Mouse (Mus musculus): ENCODE results near the gene E130208F15Rik.
A peak's percentile ranks its signal among the peaks of the same experiment; 100 is the strongest.

The E130208F15Rik gene

DNA sequence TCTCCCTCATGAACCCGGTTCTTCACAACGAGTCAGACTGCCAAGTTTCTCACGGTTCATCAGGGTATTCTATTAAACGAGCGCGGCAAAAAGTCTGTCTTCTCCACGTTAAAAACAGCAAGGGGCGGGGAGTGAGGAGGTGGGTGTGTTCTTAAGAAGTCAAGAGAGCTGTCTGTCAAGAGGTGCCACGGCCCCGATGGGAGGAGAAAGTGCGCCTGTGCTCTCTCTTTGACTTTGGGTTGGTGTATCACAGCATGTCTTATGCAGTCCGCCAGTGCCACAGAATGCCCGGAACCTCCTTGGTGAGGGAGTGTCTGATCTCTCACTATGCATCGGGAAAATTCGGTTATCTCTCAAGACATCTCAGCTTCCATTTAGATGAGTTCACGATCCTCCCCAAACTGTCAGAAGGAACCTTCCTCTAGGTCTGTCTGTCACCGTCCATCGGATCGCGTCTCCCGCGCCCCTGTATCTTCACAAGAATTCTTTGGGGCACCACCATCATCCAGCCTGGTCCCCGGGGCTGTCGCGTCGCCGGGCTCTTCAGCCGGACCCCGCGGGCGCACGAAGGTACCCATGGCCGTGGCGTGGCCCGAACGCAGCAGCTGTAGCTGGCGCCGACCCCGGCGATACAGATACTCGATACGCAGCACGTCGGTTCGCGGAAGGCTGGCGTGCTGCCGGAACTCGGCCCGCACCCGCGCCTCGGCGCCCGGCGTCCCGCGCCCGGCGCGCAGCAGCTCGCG lies at the start of gene E130208F15Rik:
Gene E130208F15Rik (plus strand): TSS at position 202 of the 746 bp plus-strand sequence.
- peak; percentile 69 for DNase-seq

DNA sequence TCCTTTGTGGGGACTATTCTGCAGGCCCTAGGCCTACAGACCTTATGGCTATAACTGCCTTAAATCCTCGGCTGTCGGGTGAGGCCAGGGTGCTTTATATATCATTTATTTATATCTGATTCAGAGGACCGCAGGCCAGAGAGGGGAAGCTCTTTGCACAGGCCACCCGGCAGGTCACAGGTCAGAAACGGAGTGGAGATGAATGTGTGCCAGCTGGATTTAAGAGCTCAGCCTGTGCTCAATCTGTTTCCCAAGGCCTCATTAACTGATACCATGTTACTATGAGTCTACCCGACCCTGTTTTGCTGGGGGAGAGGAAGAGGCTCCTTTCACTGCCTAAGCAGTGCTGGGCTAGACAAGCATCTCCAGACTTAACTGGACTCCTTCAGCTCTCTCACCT lies 47.2 kb upstream of the E130208F15Rik start:
- DNase-seq, result no peak

DNA sequence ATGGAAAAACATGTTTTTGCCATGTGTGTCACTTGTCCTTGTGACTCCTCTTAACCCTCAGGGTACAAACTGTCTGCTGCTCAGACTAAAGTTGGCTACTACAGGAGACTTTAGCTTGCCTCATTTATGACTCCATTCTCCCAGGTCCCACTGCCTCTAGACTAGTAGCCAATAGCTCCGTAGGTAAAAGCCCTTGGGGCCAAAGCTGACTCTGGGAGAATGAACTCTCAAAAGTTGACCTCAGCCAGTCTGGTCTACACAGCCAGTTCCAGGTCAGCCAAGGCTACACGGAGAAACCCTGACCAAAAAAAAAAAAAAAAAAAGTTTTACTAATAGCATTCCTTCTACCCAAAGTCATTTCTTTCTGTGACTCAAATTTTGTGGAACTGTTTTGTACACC lies 42.6 kb upstream of the E130208F15Rik start:
- no peak for DNase-seq

GRCm38 (mm10) chr7:30279536-30279935 lies 42.0 kb upstream of the E130208F15Rik start:
- peak; percentile 11 for DNase-seq

- DNase-seq, result peak; percentile 90
These were observed 41.4 kb upstream of the E130208F15Rik start, which contains the start of the genes Thap8 and Wdr62 for GRCm38 (mm10) chr7:30279951-30280669. TSS of gene Thap8 (plus strand) at chr7:30280094. TSS of gene Wdr62 (minus strand) at chr7:30280419.

- peak; percentile 81 for DNase-seq
These were observed 40.8 kb upstream of the E130208F15Rik start for GRCm38 (mm10) chr7:30280670-30281138.

- peak; percentile 10 for DNase-seq
These were observed 40.0 kb upstream of the E130208F15Rik start for GRCm38 (mm10) chr7:30281522-30281921.

- no peak for DNase-seq
These were observed 38.8 kb upstream of the E130208F15Rik start for GRCm38 (mm10) chr7:30282740-30283139.

DNA sequence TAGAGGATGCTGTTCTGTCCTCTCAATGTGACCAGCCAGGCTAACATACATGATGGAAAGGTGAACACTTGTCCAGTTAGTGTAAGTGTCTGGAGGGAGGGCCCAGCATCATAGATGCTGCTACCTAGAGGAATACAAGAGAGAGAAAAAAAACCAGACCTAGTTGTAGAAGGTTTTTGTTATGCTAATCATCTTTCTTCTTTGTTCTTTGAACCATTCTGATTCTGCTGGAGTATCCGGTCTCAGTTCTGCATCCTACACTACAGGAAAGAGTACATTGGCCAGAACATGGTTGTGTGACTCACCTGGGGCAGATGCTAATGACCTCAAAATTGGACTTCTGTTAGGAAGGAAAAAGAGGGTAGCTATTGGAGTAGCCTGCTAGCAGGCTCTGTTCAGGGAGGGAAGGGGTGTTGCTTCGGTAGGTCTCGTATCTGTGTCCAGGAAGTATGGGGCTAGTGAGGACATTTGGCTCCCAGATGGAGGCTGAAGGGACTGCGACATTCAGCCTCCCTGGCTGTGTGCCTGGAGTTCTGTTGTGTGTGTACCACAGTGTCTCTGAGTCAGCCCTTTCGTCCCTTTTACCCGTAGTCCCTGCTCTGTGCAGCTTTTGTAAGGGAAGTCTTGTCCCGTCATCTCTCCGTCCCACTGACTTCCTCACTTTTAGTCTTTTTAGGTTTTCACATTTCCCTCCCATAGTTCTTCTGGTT lies 34.7 kb upstream of the E130208F15Rik start:
- peak; percentile 83 for DNase-seq

DNA sequence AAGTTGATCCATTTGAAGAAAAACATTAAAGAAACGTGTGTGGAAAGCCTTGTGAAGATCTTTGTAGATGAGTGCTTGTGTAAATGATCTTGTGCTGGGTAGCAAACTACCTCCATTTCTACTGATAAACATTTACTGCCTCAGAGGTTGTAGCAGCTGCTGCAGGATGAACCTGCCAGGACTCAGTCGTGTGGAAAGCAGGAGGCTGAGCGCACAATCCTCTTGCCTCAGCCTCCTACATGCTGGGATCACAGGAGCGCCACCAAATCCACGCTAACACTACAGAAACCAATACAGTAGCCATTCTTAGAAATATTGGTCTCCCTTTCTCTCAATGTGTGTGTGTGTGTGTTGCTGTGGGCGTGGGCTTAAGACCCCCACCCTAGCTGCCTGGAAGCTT lies 33.5 kb upstream of the E130208F15Rik start:
- DNase-seq, result peak; percentile 58

- peak; percentile 39 for DNase-seq
These were observed 32.3 kb upstream of the E130208F15Rik start for GRCm38 (mm10) chr7:30289071-30289713.

- peak; percentile 20 for DNase-seq
These were observed 31.7 kb upstream of the E130208F15Rik start for GRCm38 (mm10) chr7:30289714-30290399.

DNA sequence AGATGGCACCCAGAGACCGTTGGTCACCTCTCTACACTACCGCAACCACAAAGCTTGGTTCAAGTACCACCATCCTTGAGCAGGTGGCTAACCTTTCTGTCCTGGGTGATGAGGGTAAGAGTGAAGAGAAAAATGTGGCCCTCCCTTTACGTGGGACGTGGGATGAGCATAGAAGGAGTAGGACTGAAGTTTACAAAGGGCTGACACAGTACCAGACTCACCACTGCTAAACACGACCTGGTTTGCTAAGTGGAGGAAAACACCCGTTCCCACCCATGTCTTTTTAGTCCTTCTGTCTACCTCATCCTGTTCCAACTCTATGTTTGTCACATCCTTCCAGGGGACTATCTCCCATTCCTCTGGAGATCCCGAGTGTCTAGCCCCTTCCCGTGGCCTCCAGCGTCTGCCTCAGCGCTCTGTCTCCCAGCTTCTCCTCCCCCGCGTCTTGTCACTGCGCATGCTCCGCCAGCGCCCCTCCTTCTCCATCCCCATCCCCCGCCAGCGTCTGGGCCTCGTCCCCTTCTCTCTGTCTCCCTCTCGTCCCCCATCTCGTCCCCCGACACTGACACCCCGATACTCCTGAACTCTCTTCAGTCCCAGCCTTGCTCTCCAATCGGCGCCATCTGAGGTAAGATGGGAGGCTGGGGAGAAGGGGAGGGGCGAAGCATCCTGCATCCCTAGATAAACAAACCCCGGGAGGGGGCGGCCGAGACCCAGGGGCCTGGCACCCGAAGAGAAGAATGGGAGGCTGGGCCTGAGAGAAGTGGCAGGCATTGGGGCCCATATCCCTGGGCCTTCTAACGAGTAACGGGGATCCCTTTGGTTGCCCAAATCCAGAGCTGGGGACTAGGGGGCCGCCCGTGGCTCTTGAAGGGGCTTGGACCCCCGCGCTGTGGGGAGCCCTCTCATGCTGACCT lies 30.1 kb upstream of the E130208F15Rik start, which contains the start of gene Clip3:
Gene Clip3 (plus strand): TSS at position 514 of the 917 bp plus-strand sequence.
- DNase-seq, result peak; percentile 92

DNA sequence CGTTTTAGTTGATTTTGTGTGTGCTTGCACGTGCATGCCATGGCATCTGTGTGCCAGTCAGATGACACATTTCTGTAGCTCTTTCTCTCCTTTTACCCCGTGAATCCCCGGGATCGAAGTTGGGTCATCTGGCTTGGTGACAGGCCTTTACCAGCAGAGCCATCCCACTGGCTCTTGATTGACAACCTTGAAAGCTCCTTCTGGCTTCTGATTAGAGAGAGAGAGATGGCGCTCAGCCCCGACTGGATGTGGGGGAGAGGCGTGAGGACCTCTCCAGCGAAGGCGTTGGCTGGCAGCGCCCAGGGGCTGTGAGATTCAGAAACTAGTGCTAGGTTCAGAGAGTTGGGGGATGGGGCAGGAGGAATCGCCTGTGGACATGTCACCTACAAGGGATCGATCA lies 27.7 kb upstream of the E130208F15Rik start:
- peak; percentile 54 for DNase-seq

DNA sequence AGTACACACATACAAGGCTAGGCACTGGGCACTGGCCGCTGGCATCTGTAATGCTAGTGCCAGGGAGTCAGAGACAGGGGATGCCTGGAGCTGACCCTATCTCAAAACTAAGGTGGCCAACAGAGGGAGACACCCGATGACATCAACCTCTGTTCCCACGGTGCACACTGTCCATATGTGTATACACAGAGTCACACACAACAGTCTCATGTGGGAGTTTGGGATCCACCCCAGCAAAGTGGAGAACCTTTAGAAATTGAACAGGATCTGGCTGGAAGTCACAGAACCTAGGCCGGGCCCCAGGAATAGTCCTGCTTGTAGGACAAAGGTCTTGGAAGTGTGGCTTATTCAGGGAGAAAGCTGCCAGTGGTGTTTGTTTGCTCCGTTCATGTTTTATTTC lies 27.2 kb upstream of the E130208F15Rik start:
- peak; percentile 48 for DNase-seq

GRCm38 (mm10) chr7:30295103-30295502 lies 26.4 kb upstream of the E130208F15Rik start:
- DNase-seq, result peak; percentile 93

DNA sequence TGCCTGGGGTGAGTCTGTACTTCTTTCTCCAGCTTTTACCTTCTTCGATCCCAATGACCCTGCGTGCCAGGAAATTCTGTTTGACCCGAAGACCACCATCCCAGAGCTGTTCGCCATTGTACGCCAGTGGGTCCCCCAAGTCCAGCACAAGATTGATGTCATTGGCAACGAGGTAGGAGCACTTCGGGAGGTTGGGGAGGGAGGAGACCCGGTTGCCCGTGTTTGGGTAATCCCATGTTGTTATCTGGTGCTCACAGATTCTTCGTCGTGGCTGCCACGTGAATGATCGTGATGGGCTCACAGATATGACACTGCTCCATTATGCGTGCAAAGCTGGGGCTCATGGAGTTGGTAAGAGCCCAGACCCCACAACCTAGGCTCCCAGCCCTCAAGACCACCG lies 24.7 kb upstream of the E130208F15Rik start:
- DNase-seq, result no peak

GRCm38 (mm10) chr7:30297266-30297665 lies 24.3 kb upstream of the E130208F15Rik start:
- DNase-seq, result no peak

- no peak for DNase-seq
These were observed 20.6 kb upstream of the E130208F15Rik start for GRCm38 (mm10) chr7:30300914-30301313.

DNA sequence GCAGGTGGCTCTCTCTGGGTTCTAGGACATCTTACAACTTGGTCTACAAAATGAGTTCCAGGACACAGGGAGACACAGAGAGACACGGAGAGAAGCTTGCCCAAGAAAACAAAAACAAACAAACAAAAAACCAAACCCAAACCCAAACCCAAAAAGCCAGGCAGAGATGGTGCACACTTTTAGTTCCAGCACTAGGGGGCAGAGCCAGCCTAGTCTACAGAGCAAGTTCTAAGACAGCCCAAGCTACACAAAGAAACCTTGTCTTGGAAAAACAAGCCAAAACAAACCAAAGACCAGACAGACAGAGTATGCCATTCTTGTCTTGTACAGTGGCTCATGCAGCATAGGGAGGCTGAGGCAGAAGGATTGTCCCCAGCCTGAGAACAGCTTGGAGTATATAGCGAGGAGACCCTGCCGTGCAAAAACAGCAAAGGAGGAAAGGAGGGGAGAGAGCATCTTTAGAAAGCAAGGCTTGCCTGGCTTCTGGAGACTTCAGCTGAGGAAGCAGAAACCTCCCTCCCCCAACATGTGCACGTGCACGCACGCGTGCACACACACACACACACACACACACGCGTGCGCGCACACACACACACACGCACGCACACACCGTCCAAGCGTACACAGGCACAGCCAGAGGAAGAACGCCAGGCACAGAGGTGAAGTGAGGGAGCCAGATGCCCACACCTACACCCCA lies 15.3 kb upstream of the E130208F15Rik start:
- DNase-seq, result no peak
